Mouse (Mus musculus) layer of hippocampus, postnatal 14 days (tissue): Measurements from ENCODE around the gene Ccdc6. TPM values are rescaled to one million over a fixed set of nuclear protein-coding genes. Genes with fewer than 3 reads are reported as not detected.

ENCODE experiments used
- DNase-seq, 2 experiments: peaks; one replicate each; pipeline ENCODE4 v3.0.0; 2021 to 2022; ENCODE audit warnings: low spot score in 2 of 2, mixed read lengths in 1 of 2
- total RNA-seq, 2 experiments: library from RNA; stranded (reverse); gene quantifications; 2 replicates each; pipeline ENCODE4 v1.2.3; 2021

The Ccdc6 gene
- total RNA-seq, 2 experiments from 2014 or later = 65.7 to 66.3 TPM

GRCm38 (mm10) chr10:70091876-70092462, 5.0 kb upstream of the Ccdc6 start:
- no peak for DNase-seq

GRCm38 (mm10) chr10:70093782-70094181, 3.1 kb upstream of the Ccdc6 start:
- no peak for DNase-seq

GRCm38 (mm10) chr10:70095031-70095470, 1.9 kb upstream of the Ccdc6 start:
- DNase-seq = no peak

DNA sequence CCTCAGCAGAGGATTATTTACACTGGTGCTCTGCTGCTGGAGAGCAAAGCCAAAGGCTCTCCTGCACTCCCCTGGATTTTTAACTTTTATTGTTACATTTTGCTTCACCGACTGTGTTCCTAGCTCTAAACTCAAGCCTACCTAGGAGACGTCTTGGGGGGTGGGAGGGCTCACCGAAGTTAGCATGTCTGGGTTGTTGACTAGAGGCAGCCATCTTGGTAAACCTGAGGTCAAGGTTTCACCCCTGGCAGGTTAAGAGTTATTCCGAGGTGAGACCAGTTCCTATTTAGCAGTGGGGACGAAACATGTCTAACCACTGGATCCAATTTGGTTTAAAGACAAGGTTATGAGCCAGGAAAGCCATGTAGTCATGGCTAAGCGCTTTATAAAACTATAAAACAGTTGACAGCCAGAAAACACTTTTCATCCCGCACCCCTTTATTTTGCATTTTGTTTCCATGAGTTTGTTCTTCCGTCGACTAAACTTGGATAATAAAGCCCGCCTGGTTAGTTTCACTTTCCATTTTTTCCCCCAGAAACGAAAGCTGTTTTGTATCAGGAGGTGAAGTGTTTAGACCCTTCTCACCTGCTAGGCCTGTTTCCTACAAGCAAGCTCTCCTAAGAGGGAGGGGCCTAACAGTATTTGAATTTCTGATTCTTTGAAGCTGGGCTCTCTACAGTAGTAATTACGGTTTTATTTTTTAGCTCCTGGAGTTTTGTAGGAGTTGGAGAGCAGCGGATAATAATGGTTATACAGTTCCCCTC, 1.2 kb upstream of the Ccdc6 start:
- DNase-seq = no peak

DNA sequence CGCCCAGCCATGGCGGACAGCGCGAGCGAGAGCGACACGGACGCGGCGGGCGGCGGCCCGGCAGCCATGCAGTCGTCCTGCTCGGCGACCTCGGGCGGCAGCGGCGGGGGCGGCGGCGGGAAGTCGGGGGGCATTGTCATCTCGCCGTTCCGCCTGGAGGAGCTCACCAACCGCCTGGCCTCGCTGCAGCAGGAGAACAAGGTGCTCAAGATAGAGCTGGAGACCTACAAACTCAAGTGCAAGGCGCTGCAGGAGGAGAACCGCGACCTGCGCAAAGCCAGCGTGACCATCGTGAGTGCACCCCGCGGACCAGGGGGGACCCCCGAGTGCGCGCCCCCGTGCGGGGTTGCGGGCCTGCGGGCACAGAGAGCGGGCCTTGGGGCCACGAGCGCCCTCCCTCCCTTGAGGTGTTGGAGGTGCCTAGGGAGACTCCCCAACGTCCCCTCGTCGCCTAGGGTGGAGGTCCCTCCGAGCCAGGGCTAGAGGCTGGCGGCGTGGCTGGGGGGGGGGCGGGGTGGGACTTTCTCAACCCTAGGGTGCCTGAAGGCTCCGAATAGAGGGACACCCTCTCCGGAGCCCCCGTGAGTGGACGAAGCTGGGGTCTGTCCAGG, 475 bp downstream of the Ccdc6 start:
- peak; percentile 22 to 48 for DNase-seq

DNA sequence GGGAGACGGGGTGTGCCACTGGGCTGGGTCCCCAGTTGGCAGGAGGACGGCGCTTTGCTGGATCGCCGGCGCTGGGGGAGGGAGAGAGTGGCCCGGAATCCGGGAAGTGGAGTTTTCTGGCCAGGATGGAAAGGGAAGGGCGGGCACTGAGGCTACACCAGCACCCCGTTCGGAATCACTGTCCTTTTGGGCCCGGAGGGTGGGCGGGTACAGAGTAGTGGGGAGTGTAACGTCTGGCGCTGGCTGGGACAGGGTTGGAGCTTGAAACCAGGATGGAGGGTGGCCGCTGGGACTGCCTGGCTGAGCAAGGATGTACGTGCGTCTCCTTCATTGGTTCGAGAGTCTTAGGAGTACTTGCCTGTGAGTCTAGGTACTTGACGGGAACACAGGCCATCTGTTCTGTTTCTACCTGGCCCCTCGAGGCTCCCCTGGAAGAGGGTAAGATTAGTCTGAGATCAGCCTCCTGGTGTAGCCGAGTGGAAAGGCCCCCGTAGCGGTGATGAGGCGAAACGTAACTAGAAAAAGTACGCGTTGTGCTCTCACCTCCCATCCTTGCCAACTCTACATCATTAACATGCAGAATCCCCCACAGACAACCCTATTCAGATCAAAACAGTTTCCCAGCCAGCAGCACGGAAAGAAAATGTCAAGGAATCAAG, 1.1 kb downstream of the Ccdc6 start:
- peak; percentile 56 to 85 for DNase-seq

DNA sequence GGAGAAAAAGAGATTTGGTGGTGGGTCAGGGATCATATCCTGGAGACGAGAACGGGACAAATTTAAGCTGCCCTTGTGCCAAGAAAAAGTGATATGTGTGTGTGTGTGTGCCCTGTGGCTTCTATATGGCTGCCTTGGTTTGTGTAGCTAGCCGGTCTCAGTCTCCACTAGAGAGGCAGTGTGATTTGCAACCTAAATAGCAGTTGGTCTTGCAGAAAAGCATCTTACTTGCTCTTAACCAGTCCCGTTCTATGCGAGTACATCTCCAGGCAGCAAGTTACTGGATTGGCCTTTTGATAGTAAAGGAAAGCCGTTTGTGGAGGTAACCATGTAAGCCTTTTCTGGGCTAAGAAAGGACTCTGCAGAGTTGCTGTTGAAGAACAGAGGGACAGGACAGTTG, 1.7 kb downstream of the Ccdc6 start:
- peak in 1 of 2 experiments; percentile 22 for DNase-seq

- no peak for DNase-seq
Measured at GRCm38 (mm10) chr10:70099052-70099451, 2.1 kb downstream of the Ccdc6 start.

DNA sequence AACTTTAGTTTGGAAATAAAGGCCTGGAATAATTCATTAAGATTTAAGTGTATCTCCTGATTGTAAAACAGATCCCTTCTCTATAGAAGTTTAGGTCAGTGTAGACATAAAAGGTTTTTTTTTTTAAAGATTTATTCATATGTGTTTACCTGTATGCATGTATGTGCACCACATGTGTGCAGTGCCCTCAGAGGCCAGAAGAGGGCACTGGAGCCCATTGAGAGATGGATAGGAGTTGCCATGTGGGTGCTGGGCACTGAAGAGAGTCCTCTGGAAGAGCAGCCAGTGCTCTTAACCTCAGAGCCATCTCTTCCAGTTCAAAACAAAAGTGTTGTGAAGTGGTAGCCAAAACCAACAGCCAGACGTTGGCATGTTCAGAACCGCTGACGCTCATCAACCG, 5.2 kb downstream of the Ccdc6 start:
- DNase-seq = no peak

GRCm38 (mm10) chr10:70108016-70108415, 11.1 kb downstream of the Ccdc6 start:
- no peak for DNase-seq

GRCm38 (mm10) chr10:70109974-70110373, 13.1 kb downstream of the Ccdc6 start:
- DNase-seq = no peak

- no peak for DNase-seq
Measured at GRCm38 (mm10) chr10:70110815-70111214, 13.9 kb downstream of the Ccdc6 start.

DNA sequence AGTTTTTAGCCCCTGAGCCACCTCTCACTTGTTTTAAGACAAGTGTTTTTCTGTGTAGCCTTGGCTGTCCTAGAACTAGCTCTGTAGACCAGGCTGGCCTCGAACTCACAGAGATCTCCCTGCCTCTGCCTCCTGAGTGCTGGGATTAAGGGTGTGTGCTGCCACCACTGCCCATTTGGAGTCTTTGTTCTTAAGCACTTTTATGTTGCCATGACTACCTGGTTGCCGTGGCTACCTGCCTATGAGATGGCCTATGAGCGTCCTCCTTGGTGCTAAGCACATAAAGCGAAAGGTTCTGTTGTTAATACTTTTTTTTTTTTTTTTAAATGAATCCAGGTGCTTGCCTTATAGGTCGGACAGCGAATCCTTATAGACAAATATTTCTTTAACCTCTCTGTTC, 14.7 kb downstream of the Ccdc6 start:
- DNase-seq = no peak

DNA sequence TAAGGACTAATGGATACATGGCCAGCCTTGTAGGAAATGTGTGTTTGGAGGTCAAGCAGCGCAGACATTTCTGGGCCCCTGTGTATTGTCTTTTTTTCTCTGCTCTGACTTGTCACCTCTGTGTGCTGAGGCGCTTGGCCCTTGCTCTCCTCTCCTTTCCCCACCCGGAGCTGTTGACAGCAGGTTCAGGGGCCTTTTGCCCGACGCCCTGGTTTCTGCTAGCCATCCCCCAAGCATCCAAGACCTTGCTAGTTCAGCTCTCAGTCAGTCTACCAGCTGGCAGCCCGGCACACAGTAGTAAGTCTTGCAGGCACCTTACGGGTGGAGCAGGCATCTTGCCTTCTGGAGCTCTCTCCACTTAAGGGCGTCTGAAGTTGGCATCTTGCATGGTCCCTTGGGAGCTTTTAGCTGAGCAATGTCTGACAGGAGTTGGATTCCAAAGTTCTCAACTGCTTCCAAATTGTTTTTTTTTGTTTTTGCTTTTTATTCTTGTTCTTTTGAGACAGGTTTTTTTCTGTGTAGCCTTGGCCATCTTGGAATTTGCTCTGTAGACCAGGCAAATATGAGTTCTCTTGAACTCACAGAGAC, 17.2 kb downstream of the Ccdc6 start:
- DNase-seq = no peak

DNA sequence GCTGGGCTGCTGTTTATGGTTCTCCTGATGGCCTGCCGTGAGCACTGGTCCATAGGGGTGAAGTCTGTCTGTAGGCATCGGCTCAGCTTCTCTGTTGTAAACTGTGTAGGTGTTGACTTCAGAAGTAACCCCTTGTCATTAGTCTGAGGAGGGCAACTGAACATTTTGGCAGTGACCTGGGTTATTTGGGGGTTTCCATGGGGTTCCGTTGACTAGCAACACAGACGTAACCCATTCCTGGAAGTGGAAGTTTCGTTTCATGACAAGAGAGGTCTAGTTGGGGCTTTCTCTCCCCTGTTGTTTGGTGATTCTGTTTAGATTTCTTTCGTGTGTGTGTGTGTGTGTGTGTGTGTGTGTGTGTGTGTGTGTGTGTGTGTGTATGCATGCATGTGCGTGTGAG, 19.5 kb downstream of the Ccdc6 start:
- DNase-seq = no peak

- DNase-seq = no peak
Measured at GRCm38 (mm10) chr10:70119451-70119850, 22.5 kb downstream of the Ccdc6 start.

GRCm38 (mm10) chr10:70119851-70120370, 23.0 kb downstream of the Ccdc6 start:
- no peak for DNase-seq

GRCm38 (mm10) chr10:70120671-70121405, 23.9 kb downstream of the Ccdc6 start:
- DNase-seq = no peak

DNA sequence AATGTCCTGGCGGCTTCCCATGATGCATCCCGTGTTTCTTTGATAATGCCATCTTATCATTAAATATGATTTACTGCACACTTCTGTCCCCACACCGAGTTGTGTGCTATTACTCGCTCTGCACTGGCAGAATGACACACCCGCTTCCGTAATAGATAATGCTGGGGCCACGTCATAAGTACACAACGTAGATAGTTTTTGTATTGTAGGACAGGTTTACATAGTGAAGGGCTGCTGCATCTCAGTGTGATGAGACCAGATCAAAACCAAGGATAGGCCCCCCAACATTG, 24.4 kb downstream of the Ccdc6 start:
- DNase-seq = no peak

DNA sequence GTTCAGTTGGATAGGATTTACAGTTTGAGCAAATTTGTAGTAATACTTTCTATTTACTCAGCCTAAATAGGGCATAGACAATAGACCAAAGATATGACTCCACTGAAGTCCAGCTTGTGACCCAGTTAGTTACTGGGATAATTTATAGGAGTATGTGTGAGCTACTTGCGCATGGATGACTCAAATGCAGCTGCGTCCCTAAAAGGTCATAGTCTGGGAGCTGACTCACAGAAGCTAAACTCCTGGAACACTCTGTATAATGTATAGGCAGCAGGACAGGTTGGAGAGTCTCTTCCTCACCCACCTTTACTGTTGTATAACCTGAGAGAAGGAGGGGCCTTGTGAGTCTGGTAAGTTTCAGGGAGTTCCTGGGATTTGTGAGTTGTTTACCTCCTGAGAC, 26.5 kb downstream of the Ccdc6 start:
- DNase-seq = no peak

DNA sequence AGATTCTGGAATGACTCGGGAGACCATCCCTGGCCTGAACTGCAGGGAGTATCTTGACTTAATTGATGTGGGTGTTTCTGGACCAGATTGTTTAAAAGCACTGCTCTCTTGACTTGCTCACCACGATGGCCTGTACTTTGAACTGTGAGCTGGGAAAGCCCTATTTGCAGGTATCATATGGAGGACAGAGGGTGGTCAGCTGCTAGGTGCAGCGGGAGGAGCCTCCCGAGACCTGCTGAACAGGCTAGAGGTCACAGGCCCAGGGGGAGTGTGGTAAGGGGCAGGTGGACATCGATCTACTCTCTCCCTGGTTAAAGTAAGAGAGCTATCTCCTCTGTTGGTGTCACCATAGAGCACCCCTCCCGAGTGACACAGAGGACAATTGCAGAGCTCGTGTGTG, 28.6 kb downstream of the Ccdc6 start:
- no peak for DNase-seq
